Mouse (Mus musculus) brain, embryonic 14.5 days (tissue): Measurements from ENCODE around the gene Wipf1.

Experiments
- CTCF ChIP-seq: fragments of 200-500 bp; IDR thresholded peaks from 2 replicates; pipeline ENCODE4 v1.5.1; 2012; ENCODE audit warnings: inconsistent platforms, mild to moderate bottlenecking, moderate library complexity, borderline replicate concordance; ENCODE audit not compliant: insufficient read depth, insufficient read length; ENCODE audit errors: extremely low read depth
- POLR2A ChIP-seq: fragments of 200-500 bp; IDR thresholded peaks from 2 replicates; pipeline ENCODE4 v1.6.1; 2012; ENCODE audit warnings: mild to moderate bottlenecking, inconsistent platforms, borderline replicate concordance; ENCODE audit not compliant: poor library complexity, insufficient read depth, insufficient read length, severe bottlenecking; ENCODE audit errors: extremely low read depth

DNA sequence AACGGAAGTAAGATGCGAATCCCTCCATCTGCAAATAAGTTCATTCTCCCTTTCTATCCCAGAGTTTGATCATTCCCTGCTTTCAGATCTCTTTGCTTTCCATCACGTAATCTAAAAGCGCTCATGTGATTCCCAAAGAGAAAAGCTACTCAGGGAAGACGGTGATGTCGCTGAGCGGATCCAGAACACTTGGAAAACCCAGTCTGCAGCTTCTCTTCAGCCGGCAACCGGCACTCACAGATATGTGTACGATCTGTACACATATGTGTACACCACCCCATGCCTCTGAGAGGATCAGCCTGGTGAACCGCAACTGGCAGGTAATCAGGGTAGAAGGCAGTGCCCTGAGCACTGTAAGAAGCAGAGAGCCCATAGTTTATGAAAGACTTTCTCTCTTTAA is 1.6 kb downstream of the Wipf1 start:
- no peak for TF ChIP-seq CTCF
- no peak for TF ChIP-seq POLR2A
